Comparison of ENCODE assay signal across 33 mouse cellular contexts in the genomic region with DNA sequence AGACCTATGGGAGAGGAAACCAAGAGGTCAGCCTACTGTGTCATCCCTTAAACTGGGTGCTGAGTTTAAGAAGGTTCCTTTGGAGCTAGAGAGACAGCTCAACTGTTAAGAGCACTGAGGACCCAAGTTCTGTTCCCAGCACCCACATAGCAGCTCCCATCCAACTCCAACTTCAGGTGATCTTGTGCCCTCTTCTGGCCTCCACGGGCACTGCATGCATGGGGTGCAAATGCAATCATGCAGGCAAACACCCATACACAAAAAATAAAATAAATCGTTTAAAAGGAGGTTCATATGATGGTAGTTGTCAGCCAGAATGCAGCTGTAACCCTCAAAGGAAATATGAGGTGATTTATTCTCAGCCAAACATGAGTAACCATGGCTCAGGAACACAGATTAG. TPM values are rescaled to one million over a fixed set of nuclear protein-coding genes. Genes with fewer than 3 reads are reported as not detected.
A peak's percentile ranks its signal among the peaks of the same experiment; 100 is the strongest.
DNase-seq lines count a peak whose midpoint lies in the region; ATAC-seq and TF ChIP-seq lines count a peak whose summit lies in the region.
"Had no signal": no experiment of that assay in that cellular context is flagged by ENCODE, and none has a peak within 500 bp of the region (broad histone marks: within the 10 kb centered on the region; RNA-seq: fewer than 3 reads in every experiment).

No protein-coding gene starts in this region.

- no peaks in the 10 kb centered on the region for H3K79me2 ChIP-seq in liver, adult 2 months (ENCODE audit: control insufficient read depth, insufficient read depth, low read length)

- no peak for ATAC-seq in liver, embryonic 12.5 days
- ATAC-seq in intestine, embryonic 16.5 days, result no peak
- ATAC-seq: activated CD4-positive, CD25-positive, alpha-beta regulatory T cell, adult 4 months; forebrain, embryonic 14.5 days; midbrain, embryonic 15.5 days had no signal

- DNase-seq in gastrocnemius, adult 2 months, result no peak
- no peak for DNase-seq in gastrocnemius, postnatal 10 days
- DNase-seq in liver, adult 2 months (ENCODE audit: extremely low read depth, low read depth, low spot score), result no peak
- DNase-seq: adrenal gland, adult 8-10 months; cerebellum, adult 11 months; cerebellum, adult 9-11 months; gastrocnemius, postnatal 36 days; kidney, adult 8-10 months; kidney, postnatal 25 days; lung, adult 2 months; thymus, adult 2 months; thymus, postnatal 4 days had no signal

- H3K36me3 ChIP-seq in liver, adult 2 months (ENCODE audit: control insufficient read depth, insufficient read depth, low read length), result no peaks in the 10 kb centered on the region
- no peaks in the 10 kb centered on the region for H3K36me3 ChIP-seq in liver, embryonic 12.5 days
- H3K36me3 ChIP-seq in E14TG2a.4 (ENCODE audit: insufficient read depth, low read length), result no peaks in the 10 kb centered on the region
- no peaks in the 10 kb centered on the region for H3K36me3 ChIP-seq in intestine, embryonic 16.5 days (ENCODE audit: control insufficient read depth, insufficient read depth, low read length)
- H3K36me3 ChIP-seq: embryonic facial prominence, embryonic 15.5 days; heart, embryonic 15.5 days; hindbrain, embryonic 15.5 days; midbrain, embryonic 15.5 days; neural tube, embryonic 13.5 days had no signal

- intact Hi-C loops in gastrocnemius, adult 2 months (cut with DNase I), result no loop called here

- H3K9ac ChIP-seq in liver, adult 2 months (ENCODE audit: low read depth, low read length), result no peak overlapping the region
- H3K9ac ChIP-seq in liver, embryonic 12.5 days, result no peak overlapping the region
- H3K9ac ChIP-seq in intestine, embryonic 16.5 days (ENCODE audit: low read depth, low read length), result no peak overlapping the region
- H3K9ac ChIP-seq: embryonic facial prominence, embryonic 15.5 days; heart, embryonic 15.5 days; hindbrain, embryonic 15.5 days; midbrain, embryonic 15.5 days; neural tube, embryonic 13.5 days had no signal

- no peak for TF ChIP-seq POLR2A in liver, adult 2 months (IDR thresholded peaks at IDR 0.05; ENCODE audit: extremely low read depth, insufficient read depth, low read length)
- TF ChIP-seq POLR2A in bone marrow, adult 2 months (IDR thresholded peaks at IDR 0.05; ENCODE audit: borderline replicate concordance, control insufficient read depth, low read depth, low read length), result no peak

- no peak overlapping the region for H3K27ac ChIP-seq in gastrocnemius, adult 2 months
- no peak overlapping the region for H3K27ac ChIP-seq in liver, adult 2 months (replicated peaks; ENCODE audit: insufficient read depth, low read depth, low read length)
- no peak overlapping the region for H3K27ac ChIP-seq in liver, embryonic 12.5 days
- no peak overlapping the region for H3K27ac ChIP-seq in bone marrow, adult 2 months (ENCODE audit: control insufficient read depth, insufficient read depth, low read depth, low read length, poor library complexity)
- no peak overlapping the region for H3K27ac ChIP-seq in intestine, embryonic 16.5 days (ENCODE audit: low read length)
- H3K27ac ChIP-seq: embryonic facial prominence, embryonic 15.5 days; heart, embryonic 15.5 days; hindbrain, embryonic 15.5 days; macrophage; midbrain, embryonic 15.5 days; neural tube, embryonic 13.5 days had no signal

- H3K9me3 ChIP-seq in liver, embryonic 12.5 days (replicated peaks), result peaks cover 4% of the 10 kb centered on the region
- peaks cover 3% of the 10 kb centered on the region for H3K9me3 ChIP-seq in E14TG2a.4 (ENCODE audit: low read length)
- H3K9me3 ChIP-seq in intestine, embryonic 16.5 days (ENCODE audit: control insufficient read depth, low read length), result 0 out of 2 replicates have a peak, but pooled peaks cover 3% of the 10 kb centered on the region
- H3K9me3 ChIP-seq: embryonic facial prominence, embryonic 15.5 days; heart, embryonic 15.5 days; hindbrain, embryonic 15.5 days; midbrain, embryonic 15.5 days; neural tube, embryonic 13.5 days had no signal

- H3K4me2 ChIP-seq in liver, embryonic 12.5 days, result no peak overlapping the region
- H3K4me2 ChIP-seq in intestine, embryonic 16.5 days (ENCODE audit: low read depth, low read length), result no peak overlapping the region
- H3K4me2 ChIP-seq: embryonic facial prominence, embryonic 15.5 days; heart, embryonic 15.5 days; hindbrain, embryonic 15.5 days; midbrain, embryonic 15.5 days; neural tube, embryonic 13.5 days had no signal

- no peak overlapping the region for H3K4me3 ChIP-seq in gastrocnemius, adult 2 months
- H3K4me3 ChIP-seq in liver, adult 2 months (ENCODE audit: insufficient read depth, low read depth, low read length), result no peak overlapping the region
- H3K4me3 ChIP-seq in liver, embryonic 12.5 days, result no peak overlapping the region
- H3K4me3 ChIP-seq in E14TG2a.4 (replicated peaks; ENCODE audit: low read length), result no peak overlapping the region
- no peak overlapping the region for H3K4me3 ChIP-seq in bone marrow, adult 2 months (replicated peaks; ENCODE audit: control insufficient read depth, low read depth, low read length)
- no peak overlapping the region for H3K4me3 ChIP-seq in intestine, embryonic 16.5 days (ENCODE audit: low read length)
- H3K4me3 ChIP-seq: embryonic facial prominence, embryonic 15.5 days; heart, embryonic 15.5 days; hindbrain, embryonic 15.5 days; midbrain, embryonic 15.5 days; myocyte; neural tube, embryonic 13.5 days had no signal

- H3K27me3 ChIP-seq in liver, adult 2 months (ENCODE audit: control insufficient read depth, insufficient read depth, low read length), result peaks cover 8% of the 10 kb centered on the region; the same call in 1 of the 2 replicates
- peaks cover 45% of the 10 kb centered on the region for H3K27me3 ChIP-seq in liver, embryonic 12.5 days (replicated peaks)
- peaks cover 34% of the 10 kb centered on the region for H3K27me3 ChIP-seq in E14TG2a.4 (ENCODE audit: insufficient read depth, low read length)
- peaks cover 7% of the 10 kb centered on the region for H3K27me3 ChIP-seq in intestine, embryonic 16.5 days (replicated peaks; ENCODE audit: control insufficient read depth, insufficient read depth, low read length)

- no peaks in the 10 kb centered on the region for H3K4me1 ChIP-seq in liver, adult 2 months (ENCODE audit: control insufficient read depth, insufficient read depth, low read length)
- H3K4me1 ChIP-seq in liver, embryonic 12.5 days, result no peaks in the 10 kb centered on the region
- peaks cover 7% of the 10 kb centered on the region for H3K4me1 ChIP-seq in E14TG2a.4 (replicated peaks; ENCODE audit: low read depth, low read length)
- no peaks in the 10 kb centered on the region for H3K4me1 ChIP-seq in bone marrow, adult 2 months (ENCODE audit: control insufficient read depth, insufficient read depth, low read length)
- H3K4me1 ChIP-seq in intestine, embryonic 16.5 days (ENCODE audit: control insufficient read depth, insufficient read depth, low read length), result no peaks in the 10 kb centered on the region
- H3K4me1 ChIP-seq: embryonic facial prominence, embryonic 15.5 days; hindbrain, embryonic 15.5 days had no signal

- 74% methylated on average over 2 of the region's 2 CpGs for WGBS in liver, adult 2 months
- WGBS in liver, embryonic 12.5 days (ENCODE audit: insufficient replicate concordance), result 55% methylated on average over 2 of the region's 2 CpGs
- WGBS in bone marrow, adult 2 months, result 86% methylated on average over 2 of the region's 2 CpGs
- WGBS in intestine, embryonic 16.5 days, result 90% methylated on average over 2 of the region's 2 CpGs

- peak; percentile 6; the same call in 1 of the 2 replicates for TF ChIP-seq CTCF in gastrocnemius, adult 2 months (IDR thresholded peaks at IDR 0.05)
- TF ChIP-seq CTCF in liver, adult 2 months (IDR thresholded peaks at IDR 0.05; ENCODE audit: low read depth, low read length), result peak; percentile 20; the same call in 1 of the 2 replicates
- TF ChIP-seq CTCF in E14TG2a.4 (conservative IDR thresholded peaks at IDR 0.05; ENCODE audit: low read length), result peak; percentile 69
- TF ChIP-seq CTCF in bone marrow, adult 2 months (IDR thresholded peaks at IDR 0.05; ENCODE audit: control insufficient read depth, insufficient read depth, low read length), result peak; percentile 25; the same call in 1 of the 2 replicates

RNA-seq across cellular contexts. Expression of a gene that starts 21.0 kb away (rescaled TPM):
- not detected for total RNA-seq in gastrocnemius, adult 2 months (2021)
- not detected for total RNA-seq in gastrocnemius, postnatal 10 days (2021)
- total RNA-seq in liver, adult 2 months (2014; rRNA removed), result not detected in 2 replicates
- 0.04 TPM in 1 of 2 replicates, not detected in the other for polyA plus RNA-seq in liver, adult 2 months (2012; rRNA removed)
- 0.08 TPM in 1 of 2 replicates, not detected in the other for polyA plus RNA-seq in liver, embryonic 12.5 days (2016; fragmentation: Nextera tagmentation; extraction: Ambion mirVana)
- not detected in 2 replicates for polyA plus RNA-seq in bone marrow, adult 2 months (2011; ENCODE audit: insufficient read depth, insufficient read length, low replicate concordance, missing spikeins)
- polyA plus RNA-seq in intestine, embryonic 16.5 days (2015; fragmentation: Nextera tagmentation; extraction: Ambion mirVana), result not detected in 2 replicates
- total RNA-seq: adrenal gland, adult 8-10 months; common myeloid progenitor, adult 5-6 weeks; gastrocnemius, postnatal 36 days; heart, adult 8-10 months; hematopoietic stem cell, adult 5-6 weeks; left cerebral cortex, postnatal 36 days had no signal
- polyA plus RNA-seq: activated CD4-positive, CD25-positive, alpha-beta regulatory T cell, adult 4 months; forebrain, embryonic 14.5 days; heart, embryonic 15.5 days; hindbrain, embryonic 15.5 days; intestine, embryonic 14.5 days; limb, embryonic 14.5 days; macrophage; midbrain, embryonic 15.5 days; myocyte; neural tube, embryonic 13.5 days; spleen, adult 2 months had no signal

RNA-seq across cellular contexts. Expression of a gene that starts 24.9 kb away (rescaled TPM):
- 1 to 10 TPM; 2.8 to 3.0 TPM for total RNA-seq in gastrocnemius, adult 2 months (2021)
- total RNA-seq in gastrocnemius, postnatal 10 days (2021), result 1 to 10 TPM; 3.5 to 4.0 TPM
- total RNA-seq in liver, adult 2 months (2014; rRNA removed), result 4.0 and 4.6 TPM in 2 replicates
- 3.3 and 4.5 TPM in 2 replicates for polyA plus RNA-seq in liver, adult 2 months (2012; rRNA removed)
- polyA plus RNA-seq in liver, embryonic 12.5 days (2016; fragmentation: Nextera tagmentation; extraction: Ambion mirVana), result 9.2 and 11.5 TPM in 2 replicates
- polyA plus RNA-seq in bone marrow, adult 2 months (2011; ENCODE audit: insufficient read depth, insufficient read length, low replicate concordance, missing spikeins), result 20.7 and 27.0 TPM in 2 replicates
- polyA plus RNA-seq in intestine, embryonic 16.5 days (2015; fragmentation: Nextera tagmentation; extraction: Ambion mirVana), result 12.5 and 13.0 TPM in 2 replicates

RNA-seq across cellular contexts. Expression of a gene that starts 48.9 kb away (rescaled TPM):
- total RNA-seq in gastrocnemius, adult 2 months (2021), result not detected
- total RNA-seq in gastrocnemius, postnatal 10 days (2021), result 1 to 10 TPM in 1 of 2 experiments, not detected in 1; 1.7 TPM
- not detected in 2 replicates for total RNA-seq in liver, adult 2 months (2014; rRNA removed)
- not detected in 2 replicates for polyA plus RNA-seq in liver, adult 2 months (2012; rRNA removed)
- polyA plus RNA-seq in liver, embryonic 12.5 days (2016; fragmentation: Nextera tagmentation; extraction: Ambion mirVana), result 425 and 445 TPM in 2 replicates
- polyA plus RNA-seq in bone marrow, adult 2 months (2011; ENCODE audit: insufficient read depth, insufficient read length, low replicate concordance, missing spikeins), result 152 and 243 TPM in 2 replicates
- polyA plus RNA-seq in intestine, embryonic 16.5 days (2015; fragmentation: Nextera tagmentation; extraction: Ambion mirVana), result 2.6 and 8.1 TPM in 2 replicates
- total RNA-seq: ES-E14; gastrocnemius, postnatal 36 days; left cerebral cortex, postnatal 36 days had no signal
- polyA plus RNA-seq: forebrain, embryonic 14.5 days; lung, adult 2 months; macrophage; myocyte had no signal

Comparison
In these comparisons a context has a peak if more than half of its experiments do, and no peak if none do; other contexts are left out.
1. RNA of a gene that starts 48.9 kb away (polyA plus RNA-seq): 425 to 445 TPM in liver, embryonic 12.5 days and 152 to 243 TPM in bone marrow, adult 2 months; 2.6 to 8.1 TPM in intestine, embryonic 16.5 days and not detected in liver, adult 2 months; every median in the first group is over 10 times any median in the second.
2. CTCF ChIP-seq: peak in every context shown above with its lines; median percentile 69 in E14TG2a.4; 25 in bone marrow, adult 2 months; 20 in liver, adult 2 months; 6 in gastrocnemius, adult 2 months.